Mouse (Mus musculus): Measurements from ENCODE around the gene Cd2.

GRCm38 (mm10) chr3:101283441-101283840 is 4.3 kb downstream of the Cd2 start:
- TF ChIP-seq CTCF (conservative IDR thresholded peaks at IDR 0.05; ENCODE audit: insufficient read depth, insufficient read length, low read depth, low read length) (no peak), POLR2A (IDR thresholded peaks at IDR 0.05; ENCODE audit: low read depth, low read length) (no peak)
